Mouse (Mus musculus): ENCODE measurements around the gene Olfr522. TPM values are rescaled to one million over a fixed set of nuclear protein-coding genes. Genes with fewer than 3 reads are reported as not detected.
"Not testable (repeated sequence)": the region's sequence is repeated elsewhere in the genome, so short reads cannot be mapped to it uniquely, and the experiment has no call there.

Gene Olfr522
- polyA plus RNA-seq, 1 experiment from 2014 or later: not detected

DNA sequence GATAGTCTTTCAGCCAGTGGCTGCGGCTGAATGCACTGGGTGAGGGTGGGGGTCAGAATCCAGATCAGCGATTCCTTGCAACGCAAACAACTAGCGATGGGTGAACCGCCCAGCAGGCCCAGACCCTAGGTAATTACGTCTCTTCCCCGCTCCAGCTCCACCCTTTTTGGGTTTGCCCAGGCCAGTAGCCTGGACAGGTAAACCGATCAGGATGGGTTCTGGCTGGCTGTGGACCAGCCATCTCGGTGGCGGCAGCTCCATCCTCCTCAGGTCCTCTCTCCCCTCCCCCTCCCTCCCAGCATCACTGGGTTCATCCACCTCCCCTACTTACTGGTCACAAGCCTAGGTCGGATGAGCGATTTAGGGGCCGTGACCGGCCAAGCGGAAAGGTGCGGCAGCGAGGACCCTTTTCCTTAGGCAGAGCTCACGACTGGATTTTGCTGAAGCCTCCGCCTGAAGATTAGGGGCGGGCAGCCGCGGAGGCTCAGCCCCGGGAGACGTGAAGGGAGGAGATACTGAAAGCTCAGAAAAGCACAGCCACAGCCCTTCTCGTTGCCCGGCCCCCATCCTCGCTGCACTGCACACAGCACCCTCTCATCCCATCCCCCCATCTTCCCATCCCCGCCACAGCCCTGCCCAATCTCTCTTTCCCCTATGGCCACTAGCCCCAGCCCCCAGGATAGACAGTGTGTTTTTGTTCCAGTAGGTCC is 10.2 kb downstream of the Olfr522 start, which contains the start of gene Sprn:
Gene Sprn, minus strand, starts transcription at position 660 of the 710 bp plus-strand sequence.
- peaks cover 11% of the 10 kb centered on the region for H3K4me1 ChIP-seq
- H3K27me3 ChIP-seq: peaks cover 33% of the 10 kb centered on the region
- ATAC-seq (ENCODE audit: insufficient number of reproducible peaks, insufficient read depth, low FRiP score, low TSS enrichment): no peak
- 0 out of 2 replicates have a peak, but pooled peaks cover 4% of the 10 kb centered on the region for H3K36me3 ChIP-seq
- no peaks in the 10 kb centered on the region for H3K9me3 ChIP-seq
- H3K9ac ChIP-seq: peak within 1 kb of the TSS; percentile 42
- peak within 1 kb of the TSS; percentile 57 for H3K4me2 ChIP-seq (replicated peaks)
- H3K4me3 ChIP-seq: peak within 1 kb of the TSS; percentile 32
- H3K27ac ChIP-seq: no peak within 1 kb of the TSS
- WGBS: 1% methylated on average over 27 of the region's 28 CpGs

DNA sequence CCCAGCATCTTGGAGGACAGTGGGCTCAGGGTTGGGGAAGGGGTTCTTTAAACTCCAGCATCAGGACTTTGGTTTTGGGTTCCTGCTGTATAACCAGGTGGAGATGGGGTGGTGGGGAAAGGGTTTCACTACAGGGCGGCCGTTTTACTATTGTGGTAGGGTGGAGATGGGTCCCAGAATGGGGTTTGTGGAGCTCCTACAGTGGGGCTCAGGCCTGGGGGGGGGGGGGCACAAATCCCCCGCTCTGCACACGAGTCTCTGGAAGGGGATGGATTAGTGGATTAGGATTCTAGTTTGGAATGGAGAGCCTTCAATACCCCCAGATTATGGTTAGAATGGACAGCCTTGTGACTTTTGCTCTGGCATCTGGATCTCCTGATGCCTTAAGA is 10.7 kb downstream of the Olfr522 start:
- no peak overlapping the region for H3K9ac ChIP-seq
- H3K9me3 ChIP-seq: no peaks in the 10 kb centered on the region
- H3K27ac ChIP-seq: no peak overlapping the region
- peaks cover 11% of the 10 kb centered on the region for H3K4me1 ChIP-seq
- ATAC-seq (ENCODE audit: insufficient number of reproducible peaks, insufficient read depth, low FRiP score, low TSS enrichment): 0 out of 2 replicates have a peak, but pooled peaks have one; percentile 52
- peaks cover 33% of the 10 kb centered on the region for H3K27me3 ChIP-seq
- WGBS: 25% methylated on average over 4 of the region's 4 CpGs
- H3K4me2 ChIP-seq (replicated peaks): peak overlapping the region; percentile 57
- 0 out of 2 replicates have a peak, but pooled peaks cover 4% of the 10 kb centered on the region for H3K36me3 ChIP-seq
- H3K4me3 ChIP-seq: peak overlapping the region; percentile 32

DNA sequence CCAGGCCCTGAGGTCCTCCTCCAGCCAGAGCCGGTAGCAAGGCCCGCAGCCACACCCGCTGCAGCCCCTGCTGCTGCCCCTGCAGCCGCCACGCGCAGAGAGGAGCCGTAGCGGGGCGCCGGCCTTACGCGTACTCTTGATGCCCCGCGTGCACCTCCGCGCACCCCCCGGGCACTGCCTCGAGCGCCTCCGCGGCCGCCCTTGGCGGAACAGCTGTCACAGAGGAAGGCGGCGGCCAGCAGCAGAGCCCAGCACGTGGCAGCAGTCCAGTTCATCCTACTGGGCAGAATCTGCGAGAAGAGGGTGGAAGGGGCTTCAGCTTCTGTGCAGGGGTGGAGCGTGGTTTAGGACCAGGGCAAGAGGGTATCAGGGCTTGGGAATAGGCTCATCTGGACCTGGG is 11.2 kb downstream of the Olfr522 start:
- 3% methylated on average over 28 of the region's 28 CpGs for WGBS

DNA sequence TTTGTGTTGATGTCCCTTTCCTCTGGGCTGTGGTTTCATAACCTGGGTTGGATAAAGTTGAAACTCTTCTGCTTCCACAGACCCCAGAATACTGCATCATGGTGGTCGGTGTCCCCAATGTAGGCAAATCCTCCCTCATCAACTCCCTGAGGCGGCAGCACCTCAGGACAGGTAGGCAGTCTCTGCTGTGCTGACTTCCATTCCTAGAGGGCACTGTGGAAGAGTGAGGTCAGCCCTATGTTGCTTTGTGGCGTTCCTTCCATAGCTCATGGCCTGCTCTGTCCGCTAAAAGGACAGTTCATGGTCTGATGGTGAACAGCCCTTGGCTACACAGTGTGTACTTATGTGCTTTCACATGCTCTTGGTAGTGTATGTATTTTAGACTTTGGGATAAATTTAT is 20.0 kb downstream of the Olfr522 start:
- Histone ChIP-seq H3K4me1 (no peaks in the 10 kb centered on the region), H3K27ac (no peak overlapping the region), H3K4me3 (no peak overlapping the region), H3K9ac (no peak overlapping the region), H3K4me2 (replicated peaks) (no peak overlapping the region), H3K27me3 (no peaks in the 10 kb centered on the region), H3K9me3 (no peaks in the 10 kb centered on the region), H3K36me3 (0 out of 2 replicates have a peak, but pooled peaks cover 4% of the 10 kb centered on the region)
- ATAC-seq (ENCODE audit: insufficient number of reproducible peaks, insufficient read depth, low FRiP score, low TSS enrichment): no peak
- 80% methylated on average over 4 of the region's 4 CpGs for WGBS

More for the DNA sequence above, 11.2 kb downstream of the Olfr522 start:
- Histone ChIP-seq H3K27me3 (peaks cover 33% of the 10 kb centered on the region), H3K4me3 (peak overlapping the region; percentile 26), H3K4me1 (peaks cover 11% of the 10 kb centered on the region), H3K36me3 (0 out of 2 replicates have a peak, but pooled peaks cover 4% of the 10 kb centered on the region), H3K27ac (no peak overlapping the region), H3K9ac (peak overlapping the region; percentile 35), H3K9me3 (no peaks in the 10 kb centered on the region), H3K4me2 (replicated peaks) (peak overlapping the region; percentile 49)
- ATAC-seq (ENCODE audit: insufficient number of reproducible peaks, insufficient read depth, low FRiP score, low TSS enrichment): no peak

DNA sequence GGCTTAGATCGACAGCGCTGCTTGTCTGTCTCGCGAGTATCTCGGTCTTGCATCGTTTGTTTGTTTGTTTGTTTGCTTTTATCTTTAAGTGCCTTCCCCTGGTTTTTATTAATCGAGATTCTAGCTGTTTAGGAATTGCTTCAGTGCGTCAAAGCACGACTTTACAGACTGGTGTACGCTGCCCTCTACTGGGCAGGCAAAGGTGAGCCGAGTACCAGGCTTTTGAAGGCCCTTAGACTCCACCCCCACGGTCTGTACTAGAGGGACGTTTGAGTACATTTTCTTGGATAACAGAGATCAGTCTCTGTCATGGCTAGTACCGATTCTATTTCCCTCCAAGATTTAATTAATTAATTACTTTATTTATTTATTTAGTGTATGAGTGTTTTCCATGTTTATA is 23.2 kb downstream of the Olfr522 start:
- no peaks in the 10 kb centered on the region for H3K27me3 ChIP-seq
- peaks cover 5% of the 10 kb centered on the region; the same call in 1 of the 2 replicates for H3K4me1 ChIP-seq
- H3K9ac ChIP-seq: no peak overlapping the region
- no peaks in the 10 kb centered on the region for H3K9me3 ChIP-seq
- WGBS: 5% methylated on average over 14 of the region's 14 CpGs
- no peak overlapping the region for H3K4me3 ChIP-seq
- no peak overlapping the region for H3K4me2 ChIP-seq (replicated peaks)
- ATAC-seq (ENCODE audit: insufficient number of reproducible peaks, insufficient read depth, low FRiP score, low TSS enrichment): no peak
- H3K36me3 ChIP-seq: no peaks in the 10 kb centered on the region
- H3K27ac ChIP-seq: no peak overlapping the region

DNA sequence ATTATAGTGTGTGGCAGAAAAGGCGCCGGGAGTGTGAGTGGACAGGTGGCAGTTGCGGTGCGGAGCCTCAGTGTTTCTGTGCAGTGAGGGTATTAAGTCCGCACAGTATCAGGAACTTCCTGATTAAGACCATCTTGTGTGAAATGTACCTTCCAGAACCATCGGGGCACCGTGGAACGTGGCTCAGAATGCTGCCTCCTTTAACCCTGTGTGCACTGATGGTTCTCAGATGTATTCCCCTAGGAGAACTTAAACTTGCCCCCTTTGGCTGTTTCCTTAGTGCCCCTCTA is 26.6 kb downstream of the Olfr522 start:
- Histone ChIP-seq H3K36me3 (no peaks in the 10 kb centered on the region), H3K27me3 (no peaks in the 10 kb centered on the region), H3K4me3 (peak overlapping the region; percentile 83), H3K9ac (peak overlapping the region; percentile 89), H3K4me2 (replicated peaks) (peak overlapping the region; percentile 83), H3K9me3 (no peaks in the 10 kb centered on the region), H3K27ac (peak overlapping the region; percentile 52; the same call in 1 of the 2 replicates), H3K4me1 (peaks cover 5% of the 10 kb centered on the region; the same call in 1 of the 2 replicates)
- under 1% methylated on average over 8 of the region's 8 CpGs for WGBS
- ATAC-seq (ENCODE audit: insufficient number of reproducible peaks, insufficient read depth, low FRiP score, low TSS enrichment): no peak

DNA sequence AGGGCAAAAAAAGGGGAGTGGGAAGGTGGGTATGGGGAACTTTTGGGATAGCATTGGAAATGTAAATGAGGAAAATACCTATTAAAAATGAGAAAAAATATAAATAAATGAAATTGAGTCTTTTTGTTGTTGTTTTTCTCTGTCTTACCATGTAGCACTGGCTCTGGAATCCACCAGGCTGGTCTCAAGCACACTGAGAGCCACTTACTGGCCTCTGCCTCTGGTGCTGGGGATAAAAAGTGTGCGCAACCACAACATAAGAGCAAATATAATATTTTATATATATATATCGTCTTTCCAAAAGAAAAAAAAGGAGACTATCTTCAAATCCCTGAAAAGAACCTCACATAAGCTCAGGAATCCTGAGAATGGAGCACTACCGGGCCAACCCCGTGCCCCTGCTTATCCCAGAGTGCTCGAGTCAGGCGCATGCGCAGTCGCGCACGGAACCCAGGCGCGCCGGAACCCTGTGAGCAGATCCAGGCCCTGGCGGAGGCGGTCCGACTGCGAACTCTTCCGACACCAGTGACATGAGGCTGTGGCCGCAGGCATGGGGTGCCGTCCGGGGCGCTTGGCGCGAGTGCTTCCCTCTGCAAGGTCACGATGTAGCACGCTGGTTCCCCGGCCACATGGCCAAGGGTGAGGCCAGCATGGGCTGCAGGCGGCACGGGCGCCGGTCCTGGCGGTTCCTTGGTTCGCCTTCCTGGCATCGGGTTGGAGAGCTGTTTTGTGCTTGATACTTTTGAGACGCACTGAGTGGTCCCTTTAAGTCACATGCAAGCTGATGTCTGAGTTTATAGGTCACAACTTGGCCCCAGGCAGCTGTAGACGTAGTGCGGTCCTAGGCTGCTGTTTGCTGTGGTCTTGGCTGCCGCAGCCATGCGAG is 27.2 kb downstream of the Olfr522 start, which contains the start of gene Mtg1:
Gene Mtg1, plus strand, starts transcription at position 430 of the 886 bp plus-strand sequence.
- Histone ChIP-seq H3K36me3 (no peaks in the 10 kb centered on the region), H3K4me1 (peaks cover 5% of the 10 kb centered on the region; the same call in 1 of the 2 replicates), H3K27ac (peak within 1 kb of the TSS; percentile 52; the same call in 1 of the 2 replicates), H3K27me3 (no peaks in the 10 kb centered on the region), H3K4me3 (peak within 1 kb of the TSS; percentile 83), H3K9ac (peak within 1 kb of the TSS; percentile 89), H3K4me2 (replicated peaks) (peak within 1 kb of the TSS; percentile 83), H3K9me3 (no peaks in the 10 kb centered on the region)
- 2% methylated on average over 39 of the region's 39 CpGs for WGBS
- ATAC-seq (ENCODE audit: insufficient number of reproducible peaks, insufficient read depth, low FRiP score, low TSS enrichment): peak; percentile 97

DNA sequence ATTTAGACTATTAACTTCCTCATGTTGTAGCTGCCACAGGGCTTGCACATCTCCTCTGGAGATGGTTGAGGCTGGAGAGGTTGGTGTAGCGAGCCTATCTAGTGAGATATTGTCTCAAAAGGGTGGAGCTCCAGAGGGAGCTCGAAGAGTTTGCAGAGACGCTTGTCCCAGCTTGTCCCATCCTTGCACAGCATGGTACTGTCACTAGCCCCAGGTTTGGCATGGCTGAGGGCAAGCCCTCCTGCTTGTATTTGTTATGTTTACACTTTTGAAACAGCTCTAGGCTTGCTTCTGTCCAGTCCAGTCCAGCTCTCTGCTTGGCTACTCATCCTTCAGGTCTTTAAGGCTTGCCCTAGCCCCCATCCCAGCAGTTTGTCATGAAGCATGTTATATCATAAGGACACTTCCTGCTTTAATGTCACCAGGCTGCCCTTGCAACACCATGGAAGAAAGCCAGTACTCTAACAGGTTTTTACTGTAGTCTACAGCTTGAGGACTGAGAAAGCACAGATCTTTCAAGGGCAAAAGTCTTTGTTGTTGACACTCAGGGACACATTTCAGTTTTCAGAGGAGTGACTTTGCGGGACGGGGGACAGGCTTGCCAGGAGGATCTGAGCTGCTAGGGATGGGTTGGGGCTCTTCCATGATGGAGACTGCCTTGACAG is 29.3 kb downstream of the Olfr522 start:
- H3K27me3 ChIP-seq: no peaks in the 10 kb centered on the region
- WGBS: 82% methylated on average over 5 of the region's 5 CpGs
- H3K4me1 ChIP-seq: peaks cover 5% of the 10 kb centered on the region; the same call in 1 of the 2 replicates
- no peak overlapping the region for H3K4me3 ChIP-seq
- H3K27ac ChIP-seq: no peak overlapping the region
- H3K9ac ChIP-seq: no peak overlapping the region
- H3K9me3 ChIP-seq: no peaks in the 10 kb centered on the region
- H3K36me3 ChIP-seq: 0 out of 2 replicates have a peak, but pooled peaks cover 5% of the 10 kb centered on the region
- ATAC-seq (ENCODE audit: insufficient number of reproducible peaks, insufficient read depth, low FRiP score, low TSS enrichment): no peak
- H3K4me2 ChIP-seq (replicated peaks): no peak overlapping the region

DNA sequence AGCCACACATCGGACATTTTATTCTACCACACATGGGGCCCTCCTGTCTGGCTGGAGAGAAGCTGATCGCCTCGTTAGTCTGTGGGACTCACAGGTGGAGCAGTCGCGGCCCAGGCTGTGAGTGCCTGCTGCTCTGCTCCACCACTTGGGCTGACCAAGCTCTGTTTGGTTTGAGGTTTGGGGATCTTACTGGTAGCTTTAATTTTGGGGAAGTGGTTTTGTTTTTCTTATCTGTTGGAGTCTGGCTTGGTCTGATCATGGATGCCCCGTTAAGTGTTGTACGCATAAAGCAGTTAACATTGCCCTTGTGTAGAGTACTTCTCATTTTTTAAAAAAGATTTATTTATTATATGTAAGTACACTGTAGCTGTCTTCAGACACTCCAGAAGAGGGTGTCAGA is 30.5 kb downstream of the Olfr522 start:
- not testable (repeated sequence) for H3K9me3 ChIP-seq; ATAC-seq (ENCODE audit: insufficient number of reproducible peaks, insufficient read depth, low FRiP score, low TSS enrichment)
- WGBS: 97% methylated on average over 7 of the region's 7 CpGs

DNA sequence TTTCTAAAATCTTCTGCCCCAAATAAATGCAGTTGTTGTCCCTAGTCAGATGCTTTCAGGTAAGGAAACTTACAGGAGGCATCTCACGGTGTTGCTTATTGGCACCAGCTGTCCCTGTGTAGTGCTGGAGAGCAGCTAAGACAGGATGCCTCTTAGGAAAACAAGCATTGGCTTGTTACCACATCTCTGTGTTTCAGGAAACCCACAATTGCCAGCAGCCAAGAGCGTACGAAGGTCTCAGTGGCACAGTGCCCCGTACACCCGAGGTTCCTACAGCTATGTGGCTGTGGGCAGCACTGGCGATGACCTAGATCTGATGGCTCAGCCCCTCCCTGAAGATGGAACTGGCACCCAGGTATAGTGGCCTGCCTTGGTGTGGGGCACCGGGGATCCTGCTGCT is 32.4 kb downstream of the Olfr522 start:
- H3K4me1 ChIP-seq; H3K9me3 ChIP-seq; H3K27me3 ChIP-seq; H3K27ac ChIP-seq; H3K4me2 ChIP-seq (replicated peaks); H3K4me3 ChIP-seq; H3K9ac ChIP-seq; ATAC-seq (ENCODE audit: insufficient number of reproducible peaks, insufficient read depth, low FRiP score, low TSS enrichment): not testable (repeated sequence)
- H3K36me3 ChIP-seq: 0 out of 2 replicates have a peak, but pooled peaks cover 16% of the 10 kb centered on the region
- 91% methylated on average over 7 of the region's 7 CpGs for WGBS

More for the DNA sequence above, 30.5 kb downstream of the Olfr522 start:
- 0 out of 2 replicates have a peak, but pooled peaks cover 16% of the 10 kb centered on the region for H3K36me3 ChIP-seq
- H3K27ac ChIP-seq; H3K4me2 ChIP-seq (replicated peaks); H3K27me3 ChIP-seq; H3K4me1 ChIP-seq; H3K4me3 ChIP-seq; H3K9ac ChIP-seq: not testable (repeated sequence)

DNA sequence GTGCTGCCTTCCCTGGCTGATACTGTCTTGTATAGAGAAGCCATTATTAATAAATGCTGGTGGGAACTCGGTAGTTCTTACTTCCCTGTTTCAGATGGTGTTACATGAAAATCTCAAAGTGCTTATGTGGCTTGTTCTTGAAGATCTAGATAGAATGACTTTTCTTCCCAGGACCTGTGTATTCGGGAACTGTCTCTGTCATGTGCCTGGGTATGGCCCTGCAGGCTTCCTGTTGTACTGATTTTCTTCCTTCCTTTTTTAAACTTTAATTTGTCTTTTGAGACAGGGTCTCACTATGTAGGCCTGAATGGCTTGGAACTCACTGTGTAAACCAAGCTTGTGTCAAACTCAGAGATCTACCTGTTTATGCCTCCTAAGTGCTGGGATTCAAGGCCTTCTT is 36.7 kb downstream of the Olfr522 start:
- Histone ChIP-seq H3K4me2 (replicated peaks) (no peak overlapping the region), H3K27me3 (no peaks in the 10 kb centered on the region), H3K9me3 (no peaks in the 10 kb centered on the region), H3K9ac (no peak overlapping the region), H3K27ac (no peak overlapping the region), H3K36me3 (0 out of 2 replicates have a peak, but pooled peaks cover 16% of the 10 kb centered on the region), H3K4me3 (no peak overlapping the region), H3K4me1 (0 out of 2 replicates have a peak, but pooled peaks cover 5% of the 10 kb centered on the region)
- WGBS: 83% methylated on average over 2 of the region's 2 CpGs
- ATAC-seq (ENCODE audit: insufficient number of reproducible peaks, insufficient read depth, low FRiP score, low TSS enrichment): no peak
